Mouse (Mus musculus) kidney, adult 8-10 months (tissue): ENCODE measurements around the gene Olfr665.
"Not testable (repeated sequence)": the region's sequence is repeated elsewhere in the genome, so short reads cannot be mapped to it uniquely, and the experiment has no call there.

ENCODE experiments used
- DNase-seq, 2 experiments: peaks; one replicate each; pipeline ENCODE4 v3.0.0; 2022

Olfr665 gene

GRCm38 (mm10) chr7:104877731-104878130 is at the start of gene Olfr665:
TSS of gene Olfr665 (plus strand) at chr7:104878031.
- DNase-seq = no peak

GRCm38 (mm10) chr7:104842503-104842902 is 35.3 kb upstream of the Olfr665 start, which contains the start of gene Usp17lb:
TSS of gene Usp17lb (minus strand) at chr7:104842603.
- no peak for DNase-seq

DNA sequence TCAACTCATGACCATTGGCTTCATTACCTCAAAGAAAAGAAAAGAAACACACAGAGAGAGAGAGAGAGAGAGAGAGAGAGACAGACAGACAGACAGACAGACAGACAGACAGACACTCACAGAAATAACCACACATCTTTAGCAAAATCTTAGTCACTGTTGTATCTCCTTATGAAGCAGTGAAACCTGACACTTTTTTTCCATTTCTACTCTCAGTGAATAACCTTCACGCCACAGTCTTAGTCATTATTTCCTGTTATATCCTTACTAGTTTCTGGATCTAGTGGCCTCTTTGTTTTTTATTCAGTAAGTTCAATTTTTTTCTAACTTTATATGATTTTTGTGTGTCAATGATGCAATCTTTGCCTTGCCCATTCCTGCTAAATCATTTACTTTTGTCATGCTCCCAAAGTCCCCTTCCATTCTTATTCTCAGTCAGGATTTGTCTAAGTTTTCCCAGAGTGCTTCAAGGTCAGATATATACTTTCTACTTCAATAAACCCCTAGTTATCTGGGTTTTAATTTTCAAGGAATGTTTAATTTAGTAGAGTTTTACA is 34.0 kb upstream of the Olfr665 start:
- no peak for DNase-seq

GRCm38 (mm10) chr7:104851546-104851945 is 26.3 kb upstream of the Olfr665 start:
- not testable (repeated sequence) for DNase-seq

DNA sequence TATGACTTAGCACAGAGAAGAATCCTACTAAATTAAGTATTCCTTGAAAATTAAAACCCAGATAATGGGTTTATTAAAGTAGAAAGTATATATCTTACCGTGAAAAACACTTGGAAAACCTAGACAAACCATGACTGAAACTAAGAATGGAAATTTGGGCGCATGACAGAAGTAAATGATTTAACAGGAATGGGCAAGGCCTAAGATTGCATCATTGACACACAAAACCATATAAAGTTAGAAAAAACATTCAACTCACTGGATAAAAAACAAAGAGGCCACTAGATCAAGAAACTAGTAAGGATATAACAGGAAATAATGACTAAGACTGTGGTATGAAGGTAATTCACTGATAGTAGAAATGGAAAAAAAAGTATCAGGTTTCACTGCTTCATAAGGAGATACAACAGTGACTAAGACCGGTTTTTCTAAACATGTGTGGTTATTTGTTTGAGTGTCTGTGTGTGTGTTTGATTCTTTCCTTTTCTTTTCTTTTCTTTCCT is 22.5 kb upstream of the Olfr665 start:
- no peak for DNase-seq

DNA sequence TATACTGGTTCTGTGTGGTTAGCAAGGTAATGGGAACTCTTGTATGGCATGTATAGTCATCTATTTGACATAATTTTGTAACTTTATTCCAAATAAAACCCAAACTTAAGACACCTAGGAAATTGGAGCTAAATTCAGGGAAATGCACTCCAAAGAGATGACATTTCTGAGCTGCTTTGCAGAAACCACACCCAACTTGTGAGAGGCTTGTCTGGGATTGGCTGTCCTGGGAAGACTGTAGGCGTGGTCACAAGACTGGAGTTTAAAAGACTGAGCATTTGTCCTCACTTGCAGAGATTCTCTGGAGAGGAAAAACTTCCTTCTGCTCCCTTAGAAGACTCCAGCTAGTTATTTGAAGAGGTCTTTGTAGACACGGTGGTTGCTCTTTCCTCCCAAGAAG is 21.1 kb upstream of the Olfr665 start, which contains the start of gene Usp17la:
Gene Usp17la, plus strand, starts transcription at position 301 of the 400 bp plus-strand sequence.
- DNase-seq = not testable (repeated sequence)

DNA sequence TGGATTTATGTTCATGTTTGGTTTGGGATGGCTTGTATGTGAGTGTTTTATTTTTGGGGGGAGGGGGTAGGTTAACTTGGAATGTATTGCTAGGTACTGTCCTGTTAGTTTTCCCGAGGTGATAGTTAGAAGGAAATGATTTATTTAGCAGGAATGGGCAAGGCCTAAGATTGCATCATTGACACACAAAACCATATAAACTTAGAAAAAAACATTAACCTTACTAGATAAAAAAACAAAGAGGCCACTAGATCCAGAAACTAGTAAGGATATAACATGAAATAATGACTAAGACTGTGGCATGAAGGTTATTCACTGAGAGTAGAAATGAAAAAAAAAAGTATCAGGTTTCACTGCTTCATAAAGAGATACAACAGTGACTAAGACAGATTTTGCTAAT is 20.1 kb upstream of the Olfr665 start:
- DNase-seq = no peak

DNA sequence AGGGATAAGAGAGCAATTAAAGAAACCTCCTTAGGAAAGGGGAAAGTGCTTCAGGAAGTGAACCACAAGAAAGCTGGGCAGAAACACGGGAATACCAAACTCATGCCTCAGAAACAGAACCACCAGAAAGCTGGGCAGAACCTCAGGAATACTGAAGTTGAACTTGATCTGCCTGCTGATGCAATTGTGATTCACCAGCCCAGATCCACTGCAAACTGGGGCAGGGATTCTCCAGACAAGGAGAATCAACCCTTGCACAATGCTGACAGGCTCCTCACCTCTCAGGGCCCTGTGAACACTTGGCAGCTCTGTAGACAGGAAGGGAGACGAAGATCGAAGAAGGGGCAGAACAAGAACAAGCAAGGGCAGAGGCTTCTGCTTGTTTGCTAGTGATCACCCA is 16.4 kb upstream of the Olfr665 start:
- no peak for DNase-seq

- no peak for DNase-seq
Measured at GRCm38 (mm10) chr7:104895852-104896251, 18.0 kb downstream of the Olfr665 start, which contains the start of gene Olfr666. TSS of gene Olfr666 (minus strand) at chr7:104895952.

- no peak for DNase-seq
Measured at GRCm38 (mm10) chr7:104921382-104921781, 43.6 kb downstream of the Olfr665 start, which contains the start of gene Olfr667. TSS of gene Olfr667 (minus strand) at chr7:104921482.

DNA sequence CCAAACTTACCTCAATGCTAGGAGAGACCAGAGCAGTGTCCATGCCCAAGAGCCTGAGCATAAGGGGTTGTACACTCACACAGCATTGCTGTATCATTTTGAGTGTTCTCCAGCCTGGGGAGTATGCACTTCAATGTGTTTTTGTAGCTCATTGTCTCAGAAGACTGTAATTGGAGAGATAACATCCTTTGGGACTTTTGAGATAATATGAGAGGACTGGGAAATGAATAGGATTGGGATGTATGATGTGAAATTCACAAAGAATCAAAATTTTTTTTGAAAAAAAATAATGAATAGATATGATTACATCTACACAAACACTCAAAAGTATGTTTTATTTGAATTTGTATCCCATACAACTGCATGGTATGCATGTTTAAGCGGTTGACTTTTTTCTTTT is 50.1 kb downstream of the Olfr665 start, which contains the start of gene Olfr668:
Gene Olfr668, minus strand, starts transcription at position 101 of the 400 bp plus-strand sequence.
- no peak for DNase-seq
